Mouse (Mus musculus) CH12.LX (cell line): ENCODE data around the gene Cox8a. TPM values are rescaled to one million over a fixed set of nuclear protein-coding genes. Genes with fewer than 3 reads are reported as not detected.

ENCODE experiments used
- DNase-seq: peaks from one replicate; pipeline ENCODE4 v3.0.0-alpha.2; 2013; ENCODE audit errors: extremely low read depth
- H3K27ac ChIP-seq: 2 replicates; pipeline ENCODE4 v1.5.1; 2012; ENCODE audit warnings: low read depth, mild to moderate bottlenecking, control low read depth, moderate library complexity; ENCODE audit not compliant: insufficient read depth
- H3K27me3 ChIP-seq: replicated peaks from 2 replicates; pipeline ENCODE3; 2012; ENCODE audit warnings: inconsistent platforms
- H3K36me3 ChIP-seq, 2 experiments: replicated peaks in 1 of 2; 2 replicates each; pipeline versions ENCODE3 to v1.6.1; 2012; ENCODE audit warnings: inconsistent platforms in 1 of 2, low read length in 1 of 2, mild to moderate bottlenecking in 1 of 2, mixed read lengths in 1 of 2, moderate library complexity in 1 of 2; ENCODE audit not compliant: control insufficient read depth in 1 of 2, insufficient read depth in 1 of 2
- H3K4me1 ChIP-seq, 2 experiments: 2 replicates each; pipeline ENCODE4 v1.6.1; 2012; ENCODE audit warnings: inconsistent platforms in 1 of 2, moderate library complexity in 1 of 2; ENCODE audit not compliant: insufficient read depth in 2 of 2, control insufficient read depth in 1 of 2
- H3K4me2 ChIP-seq: 2 replicates; pipeline ENCODE4 v1.6.1; 2012; ENCODE audit warnings: low read depth, mild to moderate bottlenecking, control low read depth; ENCODE audit not compliant: poor library complexity, insufficient read depth, severe bottlenecking
- H3K4me3 ChIP-seq, 3 experiments: fragments of 150-350 bp in 1 of 3; sonication (generic) in 1 of 3; replicated peaks in 1 of 3; 2 replicates each; pipeline versions ENCODE3 to v1.5.1; 2011 to 2012; ENCODE audit warnings: low read depth in 2 of 3, low read length in 2 of 3, mild to moderate bottlenecking in 2 of 3, moderate library complexity in 2 of 3, control low read depth in 1 of 3, improper control_type of control experiment in 1 of 3, inconsistent platforms in 1 of 3, mixed read lengths in 1 of 3; ENCODE audit not compliant: poor library complexity in 1 of 3
- H3K79me2 ChIP-seq: replicated peaks from 2 replicates; pipeline ENCODE4 v1.6.1; 2012; ENCODE audit warnings: mild to moderate bottlenecking, moderate library complexity; ENCODE audit not compliant: control insufficient read depth, poor library complexity, insufficient read depth, severe bottlenecking; ENCODE audit errors: extremely low read depth
- H3K9ac ChIP-seq: 2 replicates; pipeline ENCODE4 v1.6.1; 2012; ENCODE audit warnings: low read depth, mild to moderate bottlenecking, control low read depth, moderate library complexity; ENCODE audit not compliant: insufficient read depth
- H3K9me3 ChIP-seq: replicated peaks from 2 replicates; pipeline ENCODE3; 2012; ENCODE audit warnings: low read length, inconsistent platforms, mixed read lengths
- CHD1 ChIP-seq: IDR thresholded peaks from 2 replicates; pipeline ENCODE4 v1.6.1; 2012; ENCODE audit warnings: low read depth, low read length, improper control_type of control experiment, inconsistent platforms
- E2F4 ChIP-seq: IDR thresholded peaks from 2 replicates; pipeline ENCODE4 v1.6.1; 2011; ENCODE audit warnings: low read depth, low read length, improper control_type of control experiment; ENCODE audit not compliant: insufficient replicate concordance
- ELF1 ChIP-seq: IDR thresholded peaks from 2 replicates; pipeline ENCODE4 v1.6.1; 2014; ENCODE audit warnings: low read depth, mild to moderate bottlenecking, inconsistent platforms, low read length, improper control_type of control experiment
- EP300 ChIP-seq: IDR thresholded peaks from 2 replicates; pipeline ENCODE4 v1.6.1; 2011; ENCODE audit warnings: low read length, improper control_type of control experiment
- ETS1 ChIP-seq: conservative IDR thresholded peaks from 2 replicates; pipeline ENCODE4 v1.6.1; 2012; ENCODE audit warnings: low read depth, mild to moderate bottlenecking, inconsistent platforms, low read length, improper control_type of control experiment, moderate library complexity
- GABPA ChIP-seq: IDR thresholded peaks from 2 replicates; pipeline ENCODE4 v1.6.1; 2012; ENCODE audit warnings: low read depth, low read length, improper control_type of control experiment, inconsistent platforms; ENCODE audit not compliant: insufficient replicate concordance
- JUN ChIP-seq: IDR thresholded peaks from 2 replicates; pipeline ENCODE4 v1.6.1; 2011; ENCODE audit warnings: low read depth, mild to moderate bottlenecking, low read length, improper control_type of control experiment, moderate library complexity; ENCODE audit not compliant: insufficient read depth
- JUND ChIP-seq: conservative IDR thresholded peaks from 2 replicates; pipeline ENCODE4 v1.6.1; 2011; ENCODE audit warnings: low read depth, low read length, improper control_type of control experiment
- MAFK ChIP-seq: IDR thresholded peaks from 2 replicates; pipeline ENCODE4 v1.6.1; 2011; ENCODE audit warnings: low read length, improper control_type of control experiment; ENCODE audit not compliant: insufficient replicate concordance
- MAX ChIP-seq: IDR thresholded peaks from 2 replicates; pipeline ENCODE4 v1.6.1; 2011; ENCODE audit warnings: low read length, improper control_type of control experiment
- MAZ ChIP-seq: IDR thresholded peaks from 2 replicates; pipeline ENCODE4 v1.6.1; 2012; ENCODE audit warnings: low read depth, mild to moderate bottlenecking, inconsistent platforms, low read length, improper control_type of control experiment, moderate library complexity
- MEF2A ChIP-seq: IDR thresholded peaks from 2 replicates; pipeline ENCODE4 v1.6.1; 2014; ENCODE audit warnings: low read depth, mild to moderate bottlenecking, inconsistent platforms, low read length, improper control_type of control experiment, borderline replicate concordance
- MYC ChIP-seq: IDR thresholded peaks from 2 replicates; pipeline ENCODE4 v1.6.1; 2011; ENCODE audit warnings: low read depth, mild to moderate bottlenecking, improper control_type of control experiment, low read length
- NELFE ChIP-seq: IDR thresholded peaks from 2 replicates; pipeline ENCODE4 v1.6.1; 2011; ENCODE audit warnings: low read depth, low read length, improper control_type of control experiment
- POLR2AphosphoS2 ChIP-seq: IDR thresholded peaks from 2 replicates; pipeline ENCODE4 v1.6.1; 2011; ENCODE audit warnings: low read depth, low read length, improper control_type of control experiment
- RAD21 ChIP-seq: IDR thresholded peaks from 2 replicates; pipeline ENCODE4 v1.6.1; 2011; ENCODE audit warnings: low read depth, mild to moderate bottlenecking, low read length, improper control_type of control experiment, moderate library complexity
- RCOR1 ChIP-seq: conservative IDR thresholded peaks from 2 replicates; pipeline ENCODE4 v1.6.1; 2012; ENCODE audit warnings: low read depth, mild to moderate bottlenecking, inconsistent platforms, low read length, improper control_type of control experiment
- TBP ChIP-seq: conservative IDR thresholded peaks from 2 replicates; pipeline ENCODE4 v1.6.1; 2011; ENCODE audit warnings: low read depth, low read length, improper control_type of control experiment
- UBTF ChIP-seq: IDR thresholded peaks from 2 replicates; pipeline ENCODE4 v1.6.1; 2012; ENCODE audit warnings: low read depth, mild to moderate bottlenecking, inconsistent platforms, low read length, improper control_type of control experiment, moderate library complexity
- USF2 ChIP-seq: conservative IDR thresholded peaks from 2 replicates; pipeline ENCODE4 v1.6.1; 2011; ENCODE audit warnings: low read depth, low read length, improper control_type of control experiment
- ZKSCAN1 ChIP-seq: IDR thresholded peaks from 2 replicates; pipeline ENCODE4 v1.6.1; 2012; ENCODE audit warnings: low read depth, inconsistent platforms, low read length, improper control_type of control experiment, borderline replicate concordance
- dilution Hi-C: fragments of 300-500 bp; cut with MboI; formaldehyde crosslinking; loops from 2 replicates; pipeline ENCODE4 v1.14.3; 2020; ENCODE audit warnings: low sequenced_read_pairs; ENCODE audit not compliant: extremely low pct_unique_long_range_greater_than_20kb, extremely low pct_ligation_motif_present
- in situ Hi-C: fragments of 300-500 bp; cut with MboI; formaldehyde crosslinking; loops from 3 replicates; pipeline ENCODE4 v1.14.3; 2019; ENCODE audit warnings: low sequenced_read_pairs, low pct_ligation_motif_present, low pct_unique_long_range_greater_than_20kb, mixed read lengths
- polyA plus RNA-seq: library from polyadenylated mRNA; unstranded; fragments of >175 nt; gene quantifications from 2 replicates; pipeline ENCODE4 v1.2.1, GENCODE M21; 2012; ENCODE audit warnings: low read depth; ENCODE audit not compliant: insufficient read length
- total RNA-seq, 2 experiments: library from RNA; depleted of rRNA; stranded (reverse); fragments of 300-350 nt in 1 of 2; fragments of >200 nt in 1 of 2; gene quantifications; 2 replicates each; pipeline ENCODE4 v1.2.3; 2012 to 2014

The Cox8a gene
- total and polyA plus RNA-seq, 3 experiments = 326 to 896 (median 822) TPM

DNA sequence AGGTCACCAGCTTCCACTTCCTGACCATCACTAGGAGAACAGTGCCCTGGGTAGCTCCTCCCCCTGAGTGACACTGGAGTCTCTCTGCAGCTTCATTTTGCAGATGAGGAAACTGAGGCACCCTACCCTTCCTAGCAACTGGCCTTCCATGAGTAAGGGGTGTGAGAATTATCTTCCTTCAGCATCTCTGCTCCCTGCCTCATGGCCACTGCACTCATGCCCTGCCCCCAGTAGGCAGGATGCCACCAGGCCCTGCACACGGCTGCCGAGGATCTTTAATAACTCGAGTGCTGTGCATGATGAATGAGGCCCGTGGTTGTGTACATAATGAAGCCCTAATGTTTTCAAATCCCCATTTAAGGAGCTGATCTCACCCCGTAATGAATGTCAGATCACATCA lies 26.4 kb downstream of the Cox8a start:
- dilution Hi-C loops (no loop called here), in situ Hi-C loops (no loop called here)
- H3K27ac ChIP-seq = no peak overlapping the region
- no peaks in the 10 kb centered on the region for H3K9me3 ChIP-seq
- H3K4me1 ChIP-seq = peaks cover 5 to 6% of the 10 kb centered on the region in 2 experiments; a peak in 1 of 4 replicates
- no peak overlapping the region for H3K4me3 ChIP-seq
- H3K79me2 ChIP-seq = no peaks in the 10 kb centered on the region
- H3K4me2 ChIP-seq = no peak overlapping the region
- no peak overlapping the region for H3K9ac ChIP-seq
- no peak for TF ChIP-seq NELFE
- TF ChIP-seq POLR2AphosphoS2 = no peak
- no peak for TF ChIP-seq RCOR1
- TF ChIP-seq ELF1 = no peak
- no peak for TF ChIP-seq MAX
- no peak for TF ChIP-seq RAD21
- no peak for TF ChIP-seq MYC
- TF ChIP-seq ZKSCAN1 = no peak
- TF ChIP-seq USF2 = no peak
- TF ChIP-seq TBP = no peak
- TF ChIP-seq MEF2A = no peak
- no peak for TF ChIP-seq MAFK
- no peak for TF ChIP-seq UBTF
- no peak for TF ChIP-seq JUND
- TF ChIP-seq JUN = no peak
- TF ChIP-seq MAZ = no peak
- TF ChIP-seq GABPA = no peak
- no peak for TF ChIP-seq ETS1
- no peak for TF ChIP-seq CHD1
- no peak for TF ChIP-seq EP300
- DNase-seq = no peak
- H3K36me3 ChIP-seq = peaks cover 0 to 6% of the 10 kb centered on the region in 2 experiments
- peaks cover 31% of the 10 kb centered on the region for H3K27me3 ChIP-seq

DNA sequence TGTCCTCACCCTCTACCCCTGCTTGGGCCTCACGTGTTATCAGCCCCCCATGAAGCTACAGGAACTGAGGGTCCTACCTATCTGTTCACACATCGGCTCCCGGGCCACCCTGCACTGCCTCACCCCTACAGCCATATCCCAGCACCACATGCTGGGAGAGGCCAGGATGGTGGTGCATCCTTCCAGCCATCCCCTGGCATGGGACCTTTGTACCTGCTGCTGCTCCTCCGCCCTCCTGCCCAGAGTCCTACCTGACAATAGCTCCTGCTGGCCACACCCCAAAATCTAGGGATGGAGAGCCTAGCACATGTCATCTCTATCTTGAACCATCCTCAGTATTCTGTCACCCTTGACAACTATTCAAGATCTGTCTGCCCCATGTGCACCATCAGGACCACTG lies 28.4 kb downstream of the Cox8a start:
- H3K79me2 ChIP-seq = no peaks in the 10 kb centered on the region
- peaks cover 5 to 6% of the 10 kb centered on the region in 2 experiments; a peak in 1 of 4 replicates for H3K4me1 ChIP-seq
- no peak overlapping the region for H3K27ac ChIP-seq
- peaks cover 48% of the 10 kb centered on the region for H3K27me3 ChIP-seq
- in situ Hi-C loops = no loop called here
- DNase-seq = no peak
- H3K36me3 ChIP-seq = no peaks in the 10 kb centered on the region
- H3K9ac ChIP-seq = no peak overlapping the region
- no peak overlapping the region for H3K4me2 ChIP-seq
- no peak overlapping the region for H3K4me3 ChIP-seq
- no peaks in the 10 kb centered on the region for H3K9me3 ChIP-seq
- no peak for TF ChIP-seq E2F4
- dilution Hi-C loops = no loop called here
